Mouse (Mus musculus) neural tube, embryonic 14.5 days (tissue): ENCODE results near the gene Hk2. TPM values are rescaled to one million over a fixed set of nuclear protein-coding genes. Genes with fewer than 3 reads are reported as not detected.

Source experiments
- ATAC-seq: fragments of 200-750 bp; cut with Nextera tagmentation; 2 replicates; pipeline ENCODE4 v1.8.0; 2017; ENCODE audit warnings: low read depth, mild to moderate bottlenecking, moderate TSS enrichment, moderate library complexity
- H3K27ac ChIP-seq: fragments of 300-500 bp; sonication (generic); 2 replicates; pipeline ENCODE4 v1.5.1; 2014; ENCODE audit warnings: low read depth, mild to moderate bottlenecking, control low read depth, low read length, moderate library complexity, mixed read lengths
- H3K27me3 ChIP-seq: fragments of 300-500 bp; sonication (generic); 2 replicates; pipeline ENCODE4 v1.6.1; 2014; ENCODE audit warnings: low read length; ENCODE audit not compliant: control insufficient read depth, insufficient read depth
- H3K36me3 ChIP-seq: fragments of 300-500 bp; sonication (generic); 2 replicates; pipeline ENCODE4 v1.6.1; 2014; ENCODE audit warnings: low read length, mixed read lengths; ENCODE audit not compliant: control insufficient read depth, insufficient read depth
- H3K4me1 ChIP-seq: fragments of 300-500 bp; sonication (generic); 2 replicates; pipeline ENCODE4 v1.6.1; 2014; ENCODE audit warnings: low read length; ENCODE audit not compliant: control insufficient read depth, insufficient read depth
- H3K4me2 ChIP-seq: fragments of 300-500 bp; sonication (generic); 2 replicates; pipeline ENCODE4 v1.6.1; 2014; ENCODE audit warnings: mild to moderate bottlenecking, low read depth, low read length, control low read depth
- H3K4me3 ChIP-seq: fragments of 300-500 bp; sonication (generic); 2 replicates; pipeline ENCODE4 v1.5.1; 2014; ENCODE audit warnings: low read depth, low read length, control low read depth, mixed read lengths
- H3K9ac ChIP-seq: fragments of 300-500 bp; sonication (generic); replicated peaks from 2 replicates; pipeline ENCODE4 v1.6.1; 2014; ENCODE audit warnings: low read depth, mild to moderate bottlenecking, control low read depth, low read length, mixed read lengths
- H3K9me3 ChIP-seq: fragments of 300-500 bp; sonication (generic); 2 replicates; pipeline ENCODE4 v1.6.1; 2016; ENCODE audit warnings: low read length; ENCODE audit not compliant: control insufficient read depth
- WGBS: fragments of 180-500 bp; shearing (Covaris S2); extraction: QIAGEN DNeasy Blood & Tissue Kit; methylation state at CpG from one replicate; pipeline ENCODE4 v1.1.7; 2014; 5-methylcytosine and 5-hydroxymethylcytosine counted together
- polyA plus RNA-seq: library from polyadenylated mRNA; unstranded; fragments of >200 nt; fragmentation: Nextera tagmentation; extraction: Ambion mirVana; gene quantifications from 2 replicates; pipeline ENCODE4 v1.2.1, GENCODE M21; 2014

Gene Hk2
- polyA plus RNA-seq, 1 experiment from 2014 or later = 2.2 TPM

GRCm38 (mm10) chr6:82740868-82741517 is 33.3 kb downstream of the Hk2 start:
- H3K4me3 ChIP-seq = no peak overlapping the region
- ATAC-seq = no peak
- no peaks in the 10 kb centered on the region for H3K27me3 ChIP-seq
- H3K36me3 ChIP-seq = no peaks in the 10 kb centered on the region
- 85% methylated on average over 8 of the region's 8 CpGs for WGBS
- no peak overlapping the region for H3K27ac ChIP-seq
- H3K9me3 ChIP-seq = no peaks in the 10 kb centered on the region
- no peak overlapping the region for H3K9ac ChIP-seq
- no peaks in the 10 kb centered on the region for H3K4me1 ChIP-seq
- no peak overlapping the region for H3K4me2 ChIP-seq

DNA sequence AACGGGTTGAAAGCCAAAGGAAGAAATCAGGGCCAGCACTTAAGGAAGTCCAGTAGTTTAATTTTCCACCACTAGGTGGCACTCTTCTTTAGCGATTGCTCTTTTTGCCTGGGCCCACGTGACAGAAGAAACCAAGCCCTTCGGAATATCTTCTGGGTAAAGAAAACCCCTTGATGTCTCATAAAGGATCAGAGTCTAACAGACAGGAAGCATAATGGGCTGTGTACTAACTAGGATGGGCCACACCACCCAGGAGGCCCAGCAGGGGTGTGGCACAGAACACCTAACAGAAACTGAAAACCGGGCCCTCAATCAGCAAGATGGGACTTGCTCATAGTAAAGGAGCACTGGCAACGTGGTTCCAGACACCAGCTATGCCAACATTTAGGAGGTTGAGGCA is 34.0 kb downstream of the Hk2 start:
- WGBS = 39% methylated on average over 6 of the region's 6 CpGs
- Histone ChIP-seq H3K27me3 (no peaks in the 10 kb centered on the region), H3K27ac (no peak overlapping the region), H3K4me2 (no peak overlapping the region), H3K4me3 (no peak overlapping the region), H3K4me1 (no peaks in the 10 kb centered on the region), H3K9ac (no peak overlapping the region), H3K9me3 (no peaks in the 10 kb centered on the region), H3K36me3 (no peaks in the 10 kb centered on the region)
- peak; percentile 65 for ATAC-seq

GRCm38 (mm10) chr6:82737634-82738540 is 36.4 kb downstream of the Hk2 start:
- Histone ChIP-seq H3K27ac (no peak overlapping the region), H3K36me3 (no peaks in the 10 kb centered on the region), H3K4me1 (no peaks in the 10 kb centered on the region), H3K4me2 (no peak overlapping the region), H3K27me3 (no peaks in the 10 kb centered on the region), H3K4me3 (no peak overlapping the region), H3K9ac (no peak overlapping the region), H3K9me3 (no peaks in the 10 kb centered on the region)
- 95% methylated on average over 27 of the region's 27 CpGs for WGBS
- no peak for ATAC-seq

DNA sequence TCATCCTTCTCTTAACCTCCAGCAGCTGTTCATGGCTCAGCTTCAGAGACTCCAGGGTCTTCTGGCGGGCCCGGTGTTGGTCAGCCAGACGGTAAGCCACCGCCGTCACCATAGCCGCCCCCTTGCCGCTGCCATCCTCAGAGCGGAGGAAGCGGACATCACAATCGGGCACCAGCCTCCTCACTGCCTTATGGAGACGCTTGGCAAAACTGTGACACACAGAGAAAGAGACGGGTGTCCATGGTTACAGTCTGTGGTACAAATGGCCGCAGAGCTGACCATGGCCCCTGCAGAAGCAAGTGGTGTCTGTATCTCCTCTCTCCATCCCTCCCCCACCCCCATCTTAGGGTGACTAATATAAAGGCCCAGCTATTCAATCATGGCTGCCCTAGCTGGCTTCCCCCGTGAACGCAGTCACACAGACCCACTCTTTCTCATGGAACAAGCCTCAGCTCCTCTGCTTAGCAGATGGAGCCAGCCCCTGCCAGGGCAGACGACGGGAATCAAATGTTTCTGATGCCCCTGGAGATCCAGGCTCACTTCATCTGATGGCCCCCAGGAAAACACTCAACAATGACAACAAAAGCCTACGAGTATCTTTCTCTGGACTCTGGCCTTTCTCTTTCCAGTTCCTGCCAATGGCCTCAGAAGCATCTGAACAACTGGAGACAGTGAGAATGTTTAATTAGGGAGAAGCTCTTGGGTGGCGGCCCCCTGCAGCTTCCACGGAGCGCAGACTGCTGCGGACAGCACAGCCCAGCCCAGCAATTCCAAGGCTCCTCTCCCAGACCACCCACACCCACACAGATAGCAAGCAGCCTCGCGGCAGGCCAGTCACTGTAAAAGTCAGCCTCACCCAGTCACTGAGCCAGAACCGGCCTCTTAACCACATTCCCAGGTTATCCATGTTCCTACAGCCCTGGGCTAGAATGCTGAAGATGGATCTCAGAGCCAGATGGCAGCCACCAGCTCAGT is 37.3 kb downstream of the Hk2 start:
- Histone ChIP-seq H3K9ac (no peak overlapping the region), H3K27ac (no peak overlapping the region), H3K36me3 (no peaks in the 10 kb centered on the region), H3K9me3 (no peaks in the 10 kb centered on the region), H3K4me2 (no peak overlapping the region), H3K4me3 (no peak overlapping the region), H3K27me3 (no peaks in the 10 kb centered on the region), H3K4me1 (no peaks in the 10 kb centered on the region)
- WGBS = 81% methylated on average over 25 of the region's 25 CpGs
- no peak for ATAC-seq

DNA sequence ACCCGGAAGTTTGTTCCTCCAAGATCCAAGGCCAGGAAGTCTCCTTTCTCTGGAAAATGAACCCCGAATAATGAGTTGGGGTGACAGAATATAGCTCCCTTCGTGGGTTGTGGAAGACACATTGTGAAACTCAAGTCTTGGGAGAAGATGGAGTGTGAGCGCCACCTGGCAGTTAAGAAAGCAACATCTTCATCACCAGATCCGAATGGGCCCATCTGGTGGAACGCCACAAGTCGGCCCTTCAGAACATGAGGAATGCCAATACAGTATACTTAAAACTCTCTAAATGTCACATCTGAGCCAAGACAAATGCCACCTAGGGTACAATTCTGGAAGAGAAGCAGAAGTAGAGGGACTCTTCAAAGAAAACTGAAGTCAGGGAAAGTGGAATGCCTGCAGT is 38.9 kb downstream of the Hk2 start:
- H3K27ac ChIP-seq = no peak overlapping the region
- WGBS = 88% methylated on average over 7 of the region's 7 CpGs
- no peaks in the 10 kb centered on the region for H3K36me3 ChIP-seq
- H3K4me1 ChIP-seq = no peaks in the 10 kb centered on the region
- no peak for ATAC-seq
- no peaks in the 10 kb centered on the region for H3K27me3 ChIP-seq
- no peak overlapping the region for H3K9ac ChIP-seq
- H3K9me3 ChIP-seq = no peaks in the 10 kb centered on the region
- no peak overlapping the region for H3K4me3 ChIP-seq
- no peak overlapping the region for H3K4me2 ChIP-seq

DNA sequence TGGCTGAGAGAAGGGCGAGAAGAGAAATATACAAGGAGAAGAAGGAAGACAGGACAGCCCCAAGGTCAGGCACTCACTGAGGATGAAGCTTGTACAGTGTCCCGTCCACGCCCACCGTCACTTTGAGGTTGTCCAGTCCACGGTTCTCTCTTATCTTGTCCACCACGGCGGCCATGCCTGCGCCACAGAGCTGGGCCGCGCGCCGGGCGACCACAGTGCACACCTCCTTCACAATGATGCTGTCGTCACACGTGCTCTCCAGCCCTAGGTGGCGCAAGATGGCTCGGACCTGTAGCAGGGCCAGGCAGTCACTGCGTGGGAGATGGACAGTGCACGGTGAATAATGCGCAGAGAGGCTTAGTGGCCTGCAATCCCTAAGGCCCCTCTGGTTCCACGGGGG is 45.6 kb downstream of the Hk2 start:
- Histone ChIP-seq H3K4me3 (no peak overlapping the region), H3K4me2 (no peak overlapping the region), H3K36me3 (no peaks in the 10 kb centered on the region), H3K9ac (no peak overlapping the region), H3K9me3 (no peaks in the 10 kb centered on the region), H3K4me1 (no peaks in the 10 kb centered on the region), H3K27me3 (no peaks in the 10 kb centered on the region), H3K27ac (no peak overlapping the region)
- no peak for ATAC-seq
- WGBS = 95% methylated on average over 21 of the region's 21 CpGs

DNA sequence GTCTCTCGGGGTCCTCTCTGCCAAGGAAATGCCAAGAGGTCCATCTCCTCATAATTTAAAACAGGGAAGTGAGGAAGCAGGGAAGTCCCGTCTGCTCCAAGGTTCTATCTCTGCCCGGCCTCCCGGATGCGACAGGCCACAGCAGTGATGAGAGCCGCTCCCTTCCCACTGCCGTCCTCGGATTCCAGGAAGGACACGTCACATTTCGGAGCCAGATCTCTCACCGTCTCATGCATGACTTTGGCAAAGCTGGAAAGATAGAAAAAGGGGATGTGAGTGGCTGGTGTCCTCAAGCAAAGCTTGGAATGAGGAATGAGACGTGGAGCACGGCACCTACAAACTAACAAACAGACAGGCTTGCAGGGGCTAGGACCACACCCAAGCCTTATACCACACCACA is 47.0 kb downstream of the Hk2 start:
- Histone ChIP-seq H3K27ac (no peak overlapping the region), H3K4me3 (no peak overlapping the region), H3K27me3 (no peaks in the 10 kb centered on the region), H3K9me3 (no peaks in the 10 kb centered on the region), H3K36me3 (no peaks in the 10 kb centered on the region), H3K4me1 (no peaks in the 10 kb centered on the region), H3K4me2 (no peak overlapping the region), H3K9ac (no peak overlapping the region)
- 96% methylated on average over 13 of the region's 13 CpGs for WGBS
- ATAC-seq = no peak

- 49% methylated on average over 5 of the region's 5 CpGs for WGBS
- ATAC-seq = no peak
- H3K27ac ChIP-seq = no peak overlapping the region
- H3K27me3 ChIP-seq = no peaks in the 10 kb centered on the region
- no peak overlapping the region for H3K4me2 ChIP-seq
- no peaks in the 10 kb centered on the region for H3K4me1 ChIP-seq
- H3K9ac ChIP-seq = no peak overlapping the region
- H3K9me3 ChIP-seq = no peaks in the 10 kb centered on the region
- no peaks in the 10 kb centered on the region for H3K36me3 ChIP-seq
- H3K4me3 ChIP-seq = no peak overlapping the region
These were observed 50.9 kb downstream of the Hk2 start for GRCm38 (mm10) chr6:82723321-82723720.
